Mouse (Mus musculus): ENCODE measurements around the gene Eps8.

Eps8 gene

DNA sequence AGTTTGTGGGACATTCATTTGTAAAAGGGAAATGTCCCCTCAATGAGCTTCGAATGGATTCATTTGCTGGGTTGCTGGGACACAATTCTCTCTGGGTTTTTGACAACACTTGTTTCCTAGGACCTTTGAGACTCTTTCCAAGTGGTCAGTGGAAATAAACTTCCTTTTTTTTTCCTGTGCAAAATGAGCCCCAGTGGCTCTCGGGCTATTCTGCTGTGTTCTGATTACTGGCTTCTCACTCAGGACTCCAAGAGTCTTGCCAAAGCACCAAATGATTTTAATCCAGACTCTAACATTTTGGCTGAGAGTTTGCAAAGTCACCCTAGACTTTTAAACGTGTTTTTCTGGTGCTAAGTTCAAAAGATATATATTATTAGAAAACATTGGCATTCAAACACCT lies 10.3 kb upstream of the Eps8 start:
- DNase-seq (ENCODE audit: low read depth, low spot score), result no peak

DNA sequence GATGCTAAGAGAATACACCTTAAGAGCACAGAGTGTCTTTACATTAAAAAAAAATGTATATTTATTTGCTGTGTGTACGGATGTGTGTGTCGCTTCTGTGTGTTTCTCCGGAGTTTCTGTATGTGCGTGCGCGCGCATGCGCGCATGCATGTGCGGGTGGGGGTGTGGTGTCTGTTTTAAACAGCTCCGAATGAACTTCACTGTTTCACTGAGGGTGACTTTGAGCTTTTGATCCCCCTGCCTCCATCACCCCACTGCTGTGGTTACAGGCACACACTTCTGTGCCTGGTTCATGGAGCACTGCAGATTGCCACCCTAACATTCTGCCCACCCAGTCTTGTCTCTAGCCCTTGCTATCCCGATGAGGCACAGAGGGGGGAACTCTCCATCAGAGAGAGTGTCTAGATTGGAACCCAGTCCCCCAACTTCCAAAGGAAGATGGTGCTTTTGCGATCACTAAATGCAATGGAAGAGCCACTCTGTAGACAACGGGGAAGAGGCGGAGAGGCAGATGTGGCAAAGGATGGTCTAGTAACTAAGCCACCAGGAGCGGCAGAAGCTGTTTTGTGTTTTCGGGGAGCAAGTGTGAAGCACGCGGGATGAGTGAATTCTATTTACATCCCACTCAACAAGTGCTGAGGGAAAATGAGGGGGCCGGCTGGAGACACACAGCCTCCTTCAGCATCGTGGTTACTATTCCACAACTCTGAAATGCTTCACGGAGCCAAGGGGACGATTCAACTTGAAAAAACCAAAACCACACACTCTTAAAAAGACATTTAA lies 7.1 kb upstream of the Eps8 start:
- no peak for DNase-seq (ENCODE audit: low read depth, low spot score)

DNA sequence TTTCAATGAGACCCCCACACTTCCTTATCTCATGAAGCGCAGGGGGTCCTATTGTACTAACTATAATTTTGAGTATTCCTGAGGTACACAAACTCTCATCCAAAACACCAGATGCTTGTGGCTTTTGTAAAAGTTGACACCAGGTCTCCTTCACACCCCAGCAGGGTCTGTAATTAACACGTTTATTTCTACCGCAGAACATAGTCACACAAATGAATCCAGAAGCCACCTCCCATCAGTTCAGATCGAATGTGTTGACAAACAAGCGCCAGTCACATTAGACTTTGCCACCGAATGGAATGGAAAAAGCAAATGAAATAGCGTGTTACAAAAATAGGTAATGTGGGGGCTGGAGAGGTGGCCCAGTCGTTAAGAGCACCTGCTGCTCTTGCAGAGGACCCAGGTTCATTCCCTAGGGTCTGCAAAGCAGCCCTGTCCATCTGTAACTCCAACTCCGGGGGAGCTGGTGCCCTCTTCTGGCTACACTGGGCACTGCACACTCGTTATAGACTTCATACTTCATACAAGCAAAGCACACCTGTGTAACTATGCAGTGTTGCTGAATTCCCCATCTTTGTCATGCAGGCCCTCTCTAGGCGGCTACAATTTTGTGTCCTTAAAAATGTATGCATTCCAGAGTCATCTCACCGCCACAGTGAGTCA lies 3.9 kb upstream of the Eps8 start:
- no peak for DNase-seq (ENCODE audit: low read depth, low spot score)

DNA sequence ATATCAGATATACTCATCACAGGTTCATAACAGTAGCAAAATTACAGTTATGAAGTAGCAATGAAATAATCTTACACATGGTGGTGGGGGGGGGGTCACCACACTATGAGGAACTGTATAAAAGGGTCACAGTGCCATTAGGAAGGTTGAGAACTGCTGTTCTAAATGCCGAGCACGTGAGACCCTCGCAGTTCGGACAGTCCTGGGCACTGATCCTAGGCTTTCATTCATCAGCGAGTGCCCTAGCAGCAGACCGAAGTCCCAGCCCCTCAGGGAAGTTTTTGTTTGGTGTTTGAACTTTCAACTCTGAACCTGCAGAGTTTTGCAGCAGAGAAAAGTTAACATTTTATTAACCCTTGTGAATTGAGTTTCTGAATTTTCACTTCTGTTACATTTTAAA lies 2.5 kb upstream of the Eps8 start:
- DNase-seq (ENCODE audit: low read depth, low spot score), result no peak

DNA sequence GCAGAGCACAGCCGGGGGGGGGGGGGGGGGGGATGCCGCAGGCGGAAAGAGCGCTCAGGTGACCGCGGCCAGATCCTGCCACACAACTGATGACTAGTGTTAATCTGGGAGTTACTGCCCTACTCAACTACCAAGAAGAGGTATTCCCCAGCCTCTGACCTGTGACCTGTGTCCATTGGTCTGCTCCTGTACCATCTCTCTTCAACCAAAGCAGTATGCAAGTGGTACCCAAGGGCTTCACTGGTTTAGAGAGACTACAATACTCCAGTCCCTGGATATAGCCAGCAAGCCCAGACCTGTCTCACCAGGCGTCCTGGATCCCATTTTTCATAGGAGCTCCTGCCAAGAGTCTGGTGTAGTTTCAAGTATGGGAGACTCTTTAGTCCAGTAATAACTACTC lies 5.1 kb downstream of the Eps8 start:
- DNase-seq (ENCODE audit: low read depth, low spot score), result no peak

DNA sequence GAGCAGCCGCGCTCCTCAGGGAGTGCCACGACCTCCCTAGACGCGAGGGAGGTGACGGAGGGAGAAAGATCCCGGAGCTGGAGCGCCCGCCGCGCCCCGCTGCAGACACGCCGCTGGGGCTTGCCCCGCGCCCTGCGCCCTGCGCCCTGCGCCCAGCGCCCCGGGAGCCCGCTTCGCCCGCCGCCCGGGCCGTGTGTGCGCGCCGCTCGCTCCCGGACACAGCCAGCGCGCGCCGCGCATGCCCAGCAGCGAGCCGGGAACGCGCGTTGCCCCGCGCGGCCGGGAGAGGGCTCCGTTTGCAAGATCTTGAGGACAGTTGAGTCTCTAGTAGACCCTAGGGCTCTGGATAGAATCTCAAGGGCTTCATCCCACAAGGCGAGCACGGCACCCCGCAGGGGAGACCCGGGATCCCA lies 5.6 kb downstream of the Eps8 start:
- peak; percentile 35 for DNase-seq (ENCODE audit: low read depth, low spot score)

DNA sequence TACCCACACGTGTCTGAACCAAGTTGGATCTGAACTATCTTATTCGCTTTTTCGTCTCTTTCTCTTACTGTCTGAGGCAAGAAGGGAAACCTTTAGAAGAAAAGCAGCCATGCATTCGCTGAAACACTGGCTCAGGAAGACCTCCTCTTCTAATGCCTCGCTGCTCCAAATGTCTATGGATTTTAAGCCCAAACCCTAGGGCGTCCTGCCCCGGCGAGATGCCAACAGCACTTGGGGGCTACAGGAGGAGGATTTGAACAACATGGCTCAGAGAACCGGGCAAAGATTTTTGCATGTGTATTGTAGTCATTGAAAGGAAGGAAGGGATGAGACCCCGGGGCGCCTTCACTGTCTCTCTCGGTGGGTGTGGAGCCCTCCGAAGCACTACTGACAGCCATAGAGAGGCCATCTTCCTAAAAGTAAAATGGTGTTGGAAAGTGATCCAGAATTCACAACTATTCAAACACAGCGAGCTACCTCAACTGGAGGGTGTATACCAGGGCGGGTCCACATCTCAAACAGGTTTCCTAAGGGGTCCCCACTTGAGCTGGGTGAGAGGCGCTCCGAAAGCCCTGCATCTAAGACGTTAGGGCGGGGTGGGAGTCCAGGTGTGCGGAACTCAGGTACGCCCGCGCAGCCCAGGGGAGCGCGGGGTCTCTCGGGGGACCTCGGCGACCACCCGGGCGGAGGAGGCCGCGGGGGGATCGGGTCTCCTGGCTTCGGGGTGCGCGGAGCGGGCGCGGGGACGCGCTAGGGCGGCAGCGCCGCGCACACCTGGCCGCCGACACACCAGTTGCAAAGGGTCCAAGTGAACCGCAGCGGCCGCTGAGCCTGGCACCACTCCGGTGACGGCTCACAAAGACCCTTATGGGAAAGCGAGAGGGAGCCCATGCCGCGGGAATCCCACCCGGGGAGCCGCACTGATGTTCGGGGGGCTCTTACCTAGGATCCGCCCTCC lies 6.3 kb downstream of the Eps8 start:
- no peak for DNase-seq (ENCODE audit: low read depth, low spot score)

DNA sequence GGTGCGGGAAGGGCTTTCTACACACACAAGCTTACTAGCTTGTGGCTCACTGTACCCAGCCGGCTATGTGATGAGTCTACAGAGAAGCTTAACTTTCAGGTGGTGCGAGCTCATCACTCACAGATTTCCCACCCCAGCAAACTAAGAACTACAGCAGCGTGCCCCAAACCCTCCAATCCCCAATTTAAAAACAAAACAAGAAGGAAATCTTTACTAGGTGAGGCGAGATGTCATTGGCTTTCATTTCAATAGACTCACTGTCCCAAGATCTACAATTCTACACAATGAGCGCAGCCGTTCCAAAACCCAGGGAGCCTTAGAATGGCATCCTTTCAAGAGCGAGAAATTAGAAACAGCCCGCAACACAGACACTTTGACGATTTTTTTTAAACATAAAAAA lies 7.0 kb downstream of the Eps8 start:
- DNase-seq (ENCODE audit: low read depth, low spot score), result no peak

DNA sequence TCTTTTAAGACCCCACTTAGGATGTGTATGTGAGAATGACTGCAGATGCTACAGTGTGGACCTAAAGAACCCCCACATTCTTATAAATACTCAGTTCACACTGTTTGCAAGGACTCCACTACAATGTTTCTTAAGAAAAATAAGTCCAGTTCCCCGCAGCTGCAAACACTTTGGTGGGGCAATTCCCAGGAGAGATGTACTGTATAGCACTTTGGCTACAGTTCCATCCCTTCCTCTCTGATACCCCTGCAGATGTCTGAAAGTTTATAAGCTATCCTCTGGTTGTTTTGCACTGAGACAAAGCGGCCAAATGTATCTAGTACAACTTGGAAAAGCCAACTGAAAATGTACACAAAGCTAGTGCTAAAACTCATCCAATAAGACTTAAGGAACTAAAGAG lies 8.0 kb downstream of the Eps8 start:
- no peak for DNase-seq (ENCODE audit: low read depth, low spot score)

DNA sequence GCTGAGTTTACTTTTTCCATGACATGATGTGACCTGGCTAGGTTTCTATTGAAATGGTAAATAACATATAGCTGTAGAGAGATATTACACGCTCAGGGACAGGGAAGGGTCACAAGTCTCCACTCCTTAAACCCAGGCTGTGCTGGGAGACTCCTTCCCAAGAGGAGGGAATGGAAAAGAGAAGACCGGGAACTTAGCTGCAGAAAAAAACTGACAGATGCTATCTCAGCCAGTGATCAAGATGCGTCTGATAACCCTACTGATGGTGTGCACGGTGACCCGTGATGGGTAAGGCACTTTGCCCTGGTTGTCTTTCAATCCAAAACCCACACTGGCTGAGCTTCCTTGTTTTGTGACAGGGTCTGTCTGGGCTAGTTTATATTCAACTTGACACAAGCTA lies 9.8 kb downstream of the Eps8 start:
- DNase-seq (ENCODE audit: low read depth, low spot score), result no peak

DNA sequence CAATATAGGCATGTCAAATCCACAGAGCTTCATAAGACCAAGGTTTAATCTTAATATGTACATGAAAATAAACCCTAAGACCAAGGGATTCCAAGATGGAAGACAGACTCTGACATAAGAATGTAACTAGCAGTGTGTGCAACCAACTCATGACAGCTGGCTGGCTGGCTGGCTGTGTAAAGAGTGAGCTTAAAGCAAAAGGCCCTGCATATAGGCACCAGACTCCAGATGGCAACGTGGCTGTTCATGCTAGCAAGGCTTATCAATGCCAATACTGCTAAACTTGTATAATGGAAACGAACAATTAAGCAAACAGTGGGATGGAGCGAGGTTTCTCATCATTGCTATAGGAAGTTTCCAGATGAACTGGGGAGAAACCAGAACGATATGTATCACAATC lies 10.9 kb downstream of the Eps8 start:
- DNase-seq (ENCODE audit: low read depth, low spot score), result no peak

DNA sequence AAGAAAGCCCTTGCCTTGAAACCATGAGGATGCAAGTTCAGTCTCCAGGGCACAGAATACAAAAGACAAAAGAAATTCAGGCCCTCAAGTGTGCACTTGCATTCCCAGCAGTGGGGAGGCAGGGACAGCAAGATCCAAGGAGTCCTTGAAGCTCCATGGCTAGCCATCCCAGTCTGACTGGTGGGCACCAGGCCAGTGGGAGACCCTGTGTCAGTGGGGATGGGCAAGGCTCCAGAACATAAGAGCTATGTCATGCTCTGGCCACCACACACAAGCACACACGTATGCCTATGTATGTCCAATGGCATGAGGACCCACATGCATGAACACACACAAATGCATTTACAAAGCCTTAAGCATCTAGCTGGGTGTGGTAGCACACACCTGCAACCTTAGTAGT lies 13.0 kb downstream of the Eps8 start:
- no peak for DNase-seq (ENCODE audit: low read depth, low spot score)

DNA sequence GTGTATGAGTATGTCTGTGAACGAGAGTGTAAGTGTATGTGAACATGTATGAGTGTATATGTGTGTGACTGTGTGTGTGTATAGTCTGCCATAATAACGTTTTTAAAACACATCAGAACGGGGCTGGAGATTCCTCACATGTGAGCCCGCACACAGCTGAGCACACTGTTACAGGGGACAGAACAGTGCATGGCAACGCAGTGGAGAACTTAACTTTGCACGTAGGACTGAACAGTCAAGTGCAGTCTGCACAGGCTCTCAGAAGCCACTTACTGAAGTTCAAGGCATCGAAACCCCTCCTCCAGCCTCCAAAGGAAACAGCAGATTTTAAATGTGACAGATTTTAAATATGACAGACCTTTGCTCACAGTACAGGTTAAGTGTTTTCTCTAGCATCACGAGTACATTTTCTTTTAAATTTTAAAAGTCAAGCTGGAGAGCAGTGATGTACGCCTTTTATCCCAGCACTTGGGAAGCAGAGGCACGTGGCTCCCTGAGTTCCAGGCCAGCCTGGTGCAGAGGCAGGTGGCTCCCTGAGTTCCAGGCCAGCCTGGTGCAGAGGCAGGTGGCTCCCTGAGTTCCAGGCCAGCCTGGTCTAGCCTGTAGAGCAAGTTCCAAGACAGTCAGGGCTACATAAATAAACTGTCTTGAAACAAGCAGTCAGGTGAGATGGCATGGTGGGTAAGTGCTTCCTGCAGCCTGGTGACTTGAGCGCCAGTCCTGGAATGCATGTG lies 15.7 kb downstream of the Eps8 start:
- no peak for DNase-seq (ENCODE audit: low read depth, low spot score)

DNA sequence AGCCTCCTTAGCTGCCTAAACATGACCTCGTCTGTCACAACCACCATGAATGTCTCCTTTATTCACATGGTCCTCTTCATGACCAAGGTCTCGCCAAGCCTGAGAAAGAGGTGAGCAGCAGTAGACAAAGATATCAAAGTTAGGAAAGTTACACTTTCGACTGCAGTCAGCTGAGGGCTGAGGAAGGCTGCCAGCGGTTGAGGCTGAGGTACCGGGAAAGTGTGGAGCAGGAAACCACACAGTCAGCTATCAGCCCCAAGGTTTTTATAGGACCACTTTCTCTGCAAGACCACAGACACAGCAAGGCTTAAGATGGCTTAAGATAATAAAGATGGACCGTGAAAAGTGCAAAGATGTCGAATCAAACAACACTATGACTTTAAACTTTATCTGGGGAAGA lies 17.2 kb downstream of the Eps8 start:
- no peak for DNase-seq (ENCODE audit: low read depth, low spot score)

DNA sequence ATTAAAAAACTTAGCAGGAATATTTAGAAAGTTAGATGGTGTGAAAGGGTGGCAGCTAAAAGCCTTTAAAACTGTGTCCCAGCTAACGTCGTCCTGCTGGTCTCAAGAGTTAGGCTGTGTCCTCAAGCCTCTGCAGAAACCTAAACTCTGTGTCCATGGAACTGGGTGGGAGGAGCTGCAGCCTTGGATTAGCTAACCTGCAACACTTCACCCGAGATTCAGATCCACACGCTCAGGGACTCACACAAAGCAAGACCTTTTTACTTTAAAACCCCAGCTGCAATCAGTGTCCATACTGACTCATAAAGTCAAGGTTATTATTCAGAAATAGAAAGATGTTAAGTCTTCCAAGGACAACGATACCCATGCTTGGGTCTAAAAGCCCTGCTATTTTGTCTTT lies 18.5 kb downstream of the Eps8 start:
- DNase-seq (ENCODE audit: low read depth, low spot score), result no peak

DNA sequence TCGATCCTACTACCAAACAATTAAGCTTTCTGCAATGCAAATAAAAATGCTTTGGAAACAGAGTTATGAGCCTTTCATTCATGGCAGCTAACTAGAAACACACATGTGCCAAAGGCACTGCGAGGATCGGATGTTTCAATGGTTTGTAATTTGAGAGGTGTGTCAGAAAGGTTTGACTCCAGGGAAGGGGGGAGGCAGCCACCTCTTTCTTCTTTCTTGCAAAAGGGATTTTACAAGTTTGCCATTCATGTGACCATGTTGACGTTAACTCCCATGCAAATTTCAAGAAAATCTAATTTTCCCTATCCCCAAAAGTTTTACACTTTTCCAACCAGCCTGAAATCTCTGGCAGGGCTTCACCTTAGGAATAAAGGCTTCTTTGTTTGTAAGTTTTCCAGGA lies 21.1 kb downstream of the Eps8 start:
- DNase-seq (ENCODE audit: low read depth, low spot score), result no peak

DNA sequence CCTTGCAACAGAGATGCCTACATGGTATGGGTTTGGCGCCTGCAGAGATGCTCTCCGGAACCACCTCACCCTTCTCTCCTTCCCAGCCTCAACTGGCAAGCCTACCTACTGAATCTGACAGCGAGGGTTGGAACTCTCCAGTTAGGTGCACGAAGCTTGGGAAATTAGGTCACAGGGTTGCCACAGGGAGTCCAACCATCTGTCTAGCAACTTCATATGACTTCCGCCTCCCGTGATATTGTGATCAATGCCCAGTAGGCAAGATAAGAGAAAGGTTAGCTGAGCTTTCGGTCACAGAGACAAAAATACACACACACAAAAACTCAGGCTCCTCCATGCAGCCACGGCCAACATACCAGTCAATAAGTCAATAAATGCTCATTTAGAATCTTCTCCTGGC lies 21.6 kb downstream of the Eps8 start:
- DNase-seq (ENCODE audit: low read depth, low spot score), result no peak

DNA sequence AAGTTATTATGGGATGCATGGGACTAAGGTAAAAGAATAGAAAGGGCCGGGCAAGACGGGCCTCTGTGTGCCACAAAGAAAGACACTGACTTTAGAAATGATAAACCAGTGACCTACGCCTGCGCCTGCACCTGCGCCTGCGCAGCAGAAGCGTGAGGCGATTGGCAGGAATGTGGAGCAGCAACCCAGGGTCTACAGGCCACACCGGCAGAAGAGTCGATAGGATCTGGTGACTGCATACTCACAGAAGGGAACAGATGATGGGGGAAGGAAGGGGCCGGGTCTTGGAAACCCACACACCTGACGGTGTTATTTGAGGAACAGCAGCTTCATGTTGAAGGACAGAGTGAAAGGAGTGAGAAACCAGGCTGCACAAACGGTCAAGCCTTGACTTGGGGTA lies 24.3 kb downstream of the Eps8 start:
- no peak for DNase-seq (ENCODE audit: low read depth, low spot score)

DNA sequence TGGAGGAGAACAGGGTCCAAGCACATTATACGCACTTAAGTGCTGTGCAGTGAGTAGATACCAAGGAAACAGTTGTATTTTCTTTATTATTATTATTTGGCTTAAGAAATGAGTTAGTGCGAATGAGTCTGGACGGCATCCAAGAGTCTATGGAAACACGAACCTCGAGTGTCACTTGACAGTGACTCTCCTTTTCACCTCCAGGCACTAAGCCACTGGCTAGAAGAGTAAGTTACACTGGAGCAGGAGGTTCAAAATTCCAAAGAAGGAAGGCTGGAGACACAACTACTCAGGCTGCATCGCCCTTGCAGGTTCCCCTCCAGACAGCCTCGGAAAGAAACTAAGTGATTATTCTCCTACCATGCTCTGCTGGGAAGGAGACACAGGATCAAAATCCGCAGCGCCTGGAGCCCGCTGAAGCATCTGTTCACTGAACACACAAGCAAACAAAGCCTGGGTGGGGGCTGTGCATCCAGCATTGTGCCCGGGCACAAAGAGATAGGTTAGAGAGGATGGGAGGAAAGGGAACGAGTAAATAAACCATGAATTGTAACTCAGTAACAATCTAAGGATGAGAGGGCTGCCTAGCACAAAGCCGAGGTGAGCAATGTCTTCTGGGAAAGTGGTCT lies 25.0 kb downstream of the Eps8 start:
- no peak for DNase-seq (ENCODE audit: low read depth, low spot score)

DNA sequence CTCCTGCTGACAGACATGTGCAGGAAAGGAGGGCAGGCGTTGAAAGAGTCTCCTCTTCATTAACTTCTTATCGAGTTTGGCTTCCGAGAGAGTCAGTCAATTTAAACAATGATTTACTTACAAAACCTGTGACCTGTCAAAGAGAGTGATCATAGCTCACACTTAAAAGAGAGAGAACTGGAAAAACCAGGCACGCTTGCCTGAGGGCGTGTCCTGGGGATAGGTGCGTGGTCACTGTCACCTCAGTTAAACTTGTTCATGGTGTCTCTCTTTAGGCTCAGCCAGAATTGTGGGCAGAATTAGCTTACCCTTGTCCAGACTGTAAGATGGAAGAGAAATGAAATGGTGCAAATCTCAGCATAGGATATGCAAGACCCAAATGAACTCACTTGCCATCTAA lies 26.0 kb downstream of the Eps8 start:
- DNase-seq (ENCODE audit: low read depth, low spot score), result no peak

DNA sequence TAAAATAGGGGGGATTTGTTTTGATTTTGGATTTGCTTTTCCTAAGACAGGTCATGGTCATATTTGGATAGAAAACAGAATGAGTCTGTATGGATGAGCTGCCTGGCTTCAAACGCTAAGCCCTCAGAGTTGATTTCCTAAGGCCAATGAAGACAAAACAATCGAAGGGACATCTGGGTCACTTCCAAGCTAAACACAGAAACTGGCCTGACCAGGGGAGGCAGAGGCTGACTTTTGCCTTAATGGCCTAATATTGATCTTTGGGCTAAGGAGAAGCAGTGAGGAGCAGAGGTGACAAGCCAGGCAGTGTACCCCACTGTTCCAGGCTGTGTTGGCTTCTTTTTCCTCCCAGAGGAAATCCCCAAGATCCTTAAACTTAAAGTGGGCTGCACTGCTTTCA lies 33.7 kb downstream of the Eps8 start:
- no peak for DNase-seq (ENCODE audit: low read depth, low spot score)
